ENCODE assay signal across 17 mouse cellular contexts in the genomic region with DNA sequence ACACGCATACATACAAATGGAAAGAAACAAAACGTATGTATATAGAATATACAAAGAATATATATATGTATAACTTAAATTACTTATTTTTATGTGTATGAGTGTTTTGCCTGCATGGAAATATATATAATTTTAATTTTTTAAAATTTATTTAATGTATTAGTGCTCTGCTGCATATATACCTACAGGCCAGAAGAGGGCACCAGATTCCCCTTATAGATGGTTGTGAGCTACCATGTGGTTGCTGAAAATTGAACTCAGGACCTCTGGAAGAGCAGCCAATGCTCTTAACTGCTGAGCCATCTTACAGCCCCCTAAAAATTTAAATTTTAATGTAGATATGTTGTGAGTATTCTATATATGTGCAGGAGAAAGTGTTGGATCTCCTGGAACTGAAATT. TPM values are rescaled to one million over a fixed set of nuclear protein-coding genes. Genes with fewer than 3 reads are reported as not detected.
DNase-seq lines count a peak whose midpoint lies in the region; ATAC-seq and TF ChIP-seq lines count a peak whose summit lies in the region.
"Had no signal": no experiment of that assay in that cellular context is flagged by ENCODE, and none has a peak within 500 bp of the region (broad histone marks: within the 10 kb centered on the region; RNA-seq: fewer than 3 reads in every experiment).

No protein-coding gene starts in this region.

- H3K27ac ChIP-seq in kidney, postnatal 0 days = no peak overlapping the region
- H3K27ac ChIP-seq: forebrain, embryonic 13.5 days; heart, embryonic 15.5 days; liver, embryonic 13.5 days; midbrain, embryonic 15.5 days; neural tube, embryonic 12.5 days; stomach, embryonic 15.5 days had no signal

- H3K9me3 ChIP-seq in kidney, postnatal 0 days (replicated peaks; ENCODE audit: low read length) = no peaks in the 10 kb centered on the region
- H3K9me3 ChIP-seq: forebrain, embryonic 13.5 days; heart, embryonic 15.5 days; liver, embryonic 13.5 days; midbrain, embryonic 15.5 days; neural tube, embryonic 12.5 days; stomach, embryonic 15.5 days had no signal

- H3K27me3 ChIP-seq in kidney, postnatal 0 days (ENCODE audit: insufficient read depth, low read length) = no peaks in the 10 kb centered on the region
- H3K27me3 ChIP-seq: forebrain, embryonic 13.5 days; heart, embryonic 15.5 days; liver, embryonic 13.5 days; midbrain, embryonic 15.5 days; neural tube, embryonic 12.5 days; stomach, embryonic 15.5 days had no signal

- TF ChIP-seq CTCF in kidney, postnatal 0 days (IDR thresholded peaks at IDR 0.05; ENCODE audit: low read depth) = peak; percentile 46

- ATAC-seq in kidney, postnatal 0 days (replicated peaks; ENCODE audit: low FRiP score, low read depth) = no peak
- ATAC-seq: forebrain, embryonic 13.5 days; midbrain, embryonic 15.5 days had no signal

- no peak overlapping the region for H3K4me2 ChIP-seq in kidney, postnatal 0 days (ENCODE audit: low read length)
- H3K4me2 ChIP-seq: forebrain, embryonic 13.5 days; heart, embryonic 15.5 days; liver, embryonic 13.5 days; midbrain, embryonic 15.5 days; neural tube, embryonic 12.5 days; stomach, embryonic 15.5 days had no signal

- H3K36me3 ChIP-seq in kidney, postnatal 0 days (ENCODE audit: insufficient read depth, low read length) = peaks cover 72% of the 10 kb centered on the region

- H3K9ac ChIP-seq in kidney, postnatal 0 days (ENCODE audit: low read depth, low read length) = no peak overlapping the region
- H3K9ac ChIP-seq: forebrain, embryonic 13.5 days; heart, embryonic 15.5 days; liver, embryonic 13.5 days; midbrain, embryonic 15.5 days; neural tube, embryonic 12.5 days; stomach, embryonic 15.5 days had no signal

- H3K4me3 ChIP-seq in kidney, postnatal 0 days (replicated peaks; ENCODE audit: low read depth, low read length) = no peak overlapping the region
- H3K4me3 ChIP-seq: forebrain, embryonic 13.5 days; heart, embryonic 15.5 days; liver, embryonic 13.5 days; midbrain, embryonic 15.5 days; neural tube, embryonic 12.5 days; stomach, embryonic 15.5 days had no signal

- DNase-seq in kidney, postnatal 0 days (ENCODE audit: low spot score) = peak; percentile 17
- no peak for DNase-seq in kidney, postnatal 25 days
- DNase-seq in retina, embryonic 14.5 days (ENCODE audit: low spot score) = peak; percentile 28
- DNase-seq in retina, postnatal 1 day = no peak
- peak; percentile 5 for DNase-seq in c-Kit-positive CD71-negative TER-119-negative erythroid progenitor cells, embryonic 14.5 days (ENCODE audit: low read depth)
- DNase-seq in urinary bladder, adult 2 months (ENCODE audit: low spot score) = no peak
- DNase-seq in ovary, postnatal 36 days (ENCODE audit: low spot score) = no peak
- DNase-seq: adrenal gland, postnatal 10 days; cerebellum, postnatal 10 days; layer of hippocampus, adult 9-11 months; liver, embryonic 13.5 days; thymus, postnatal 14 days had no signal

- H3K4me1 ChIP-seq in kidney, postnatal 0 days (replicated peaks; ENCODE audit: insufficient read depth, low read length) = no peaks in the 10 kb centered on the region
- H3K4me1 ChIP-seq: forebrain, embryonic 13.5 days; heart, embryonic 15.5 days; liver, embryonic 13.5 days; midbrain, embryonic 15.5 days; neural tube, embryonic 12.5 days; stomach, embryonic 15.5 days had no signal

- 92% methylated on average over 2 of the region's 2 CpGs for WGBS in kidney, postnatal 0 days

RNA-seq across cellular contexts. Expression of gene Snx6, which starts 36.7 kb away (rescaled TPM):
- polyA plus RNA-seq in kidney, postnatal 0 days (2015; fragmentation: Nextera tagmentation; extraction: Ambion mirVana) = 256 and 259 TPM in 2 replicates
- polyA plus RNA-seq in urinary bladder, adult 2 months (2012; rRNA removed) = 60.7 and 68.1 TPM in 2 replicates

Comparison
In these comparisons a context has a peak if more than half of its experiments do, and no peak if none do; other contexts are left out.
1. DNase-seq: peak in kidney, postnatal 0 days (single experiment), retina, embryonic 14.5 days (single experiment) and c-Kit-positive CD71-negative TER-119-negative erythroid progenitor cells, embryonic 14.5 days (single experiment); none in kidney, postnatal 25 days (0 of 2), retina, postnatal 1 day (single experiment), urinary bladder, adult 2 months (single experiment) and ovary, postnatal 36 days (single experiment).